Mouse (Mus musculus): ENCODE results near the gene Clec16a. TPM values are rescaled to one million over a fixed set of nuclear protein-coding genes. Genes with fewer than 3 reads are reported as not detected.
A peak's percentile ranks its signal among the peaks of the same experiment; 100 is the strongest.

Gene Clec16a
- total and polyA plus RNA-seq, 3 experiments, result 20.0 to 24.2 (median 20.5) TPM

DNA sequence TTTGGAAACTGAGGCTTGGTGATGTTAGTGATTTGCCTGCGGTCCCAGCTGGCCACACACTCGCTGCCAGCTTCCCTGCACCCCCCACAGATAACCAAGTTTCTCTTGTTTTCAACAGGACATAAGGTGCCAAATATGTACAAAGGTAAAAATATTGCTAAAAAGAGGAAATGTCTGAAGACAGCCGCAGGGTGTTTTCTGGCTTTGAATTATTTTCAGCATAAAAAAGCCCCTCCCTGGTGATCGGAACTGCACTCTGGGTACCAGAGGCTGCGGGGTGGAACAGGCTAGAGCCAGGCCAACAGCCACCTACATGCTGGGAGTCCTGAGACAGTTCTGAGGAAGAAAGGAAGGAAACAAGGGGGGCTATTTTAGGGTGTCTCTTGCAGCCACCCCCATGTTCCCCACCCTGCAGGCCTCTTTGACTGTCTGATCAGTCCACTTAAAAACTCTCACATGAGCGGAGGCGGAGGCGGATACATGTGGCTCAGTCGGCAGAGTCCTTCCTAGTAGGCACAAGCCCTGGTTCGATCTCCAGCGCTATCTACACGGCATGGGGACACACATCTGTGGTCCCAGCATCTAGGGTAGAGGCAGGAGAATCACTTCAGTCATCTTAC lies 29.1 kb upstream of the Clec16a start:
- in situ Hi-C loops (cut with MboI; ENCODE audit: low pct_ligation_motif_present, low pct_unique_long_range_greater_than_20kb, low sequenced_read_pairs), result loop anchor here (5.0 kb wide), 2 partner anchors 99 to 239 kb away; no protein-coding TSS in a partner anchor
- H3K4me1 ChIP-seq (ENCODE audit: control insufficient read depth in 1 of 2, insufficient read depth in 2 of 2), result peaks cover 17 to 87% of the 10 kb centered on the region in 2 experiments
- dilution Hi-C loops (cut with MboI; ENCODE audit: extremely low pct_ligation_motif_present, extremely low pct_unique_long_range_greater_than_20kb, low sequenced_read_pairs), result no loop called here
- H3K79me2 ChIP-seq (replicated peaks; ENCODE audit: control insufficient read depth, extremely low read depth, insufficient read depth, poor library complexity, severe bottlenecking), result no peaks in the 10 kb centered on the region
- peak; percentile 88 for DNase-seq (ENCODE audit: extremely low read depth)
- H3K9ac ChIP-seq (ENCODE audit: insufficient read depth, low read depth), result no peak overlapping the region
- peak overlapping the region; percentile 70 for H3K27ac ChIP-seq (ENCODE audit: insufficient read depth, low read depth)
- TF ChIP-seq IRF4 (IDR thresholded peaks at IDR 0.05; ENCODE audit: low read depth, low read length), result peak; percentile 45; the same call in 1 of the 2 replicates
- no peak for TF ChIP-seq E2F4 (IDR thresholded peaks at IDR 0.05; ENCODE audit: insufficient replicate concordance, low read depth, low read length)
- TF ChIP-seq TBP (conservative IDR thresholded peaks at IDR 0.05; ENCODE audit: low read depth, low read length), result 0 out of 2 replicates have a peak, but pooled peaks have one; percentile 37
- TF ChIP-seq KAT2A (IDR thresholded peaks at IDR 0.05; ENCODE audit: insufficient replicate concordance, low read length), result no peak
- TF ChIP-seq MEF2A (IDR thresholded peaks at IDR 0.05; ENCODE audit: borderline replicate concordance, low read depth, low read length), result peak; percentile 94
- TF ChIP-seq MAZ (IDR thresholded peaks at IDR 0.05; ENCODE audit: low read depth, low read length), result no peak
- peak; percentile 48; the same call in 1 of the 2 replicates for TF ChIP-seq TCF12 (IDR thresholded peaks at IDR 0.05; ENCODE audit: low read depth, low read length)
- TF ChIP-seq JUND (conservative IDR thresholded peaks at IDR 0.05; ENCODE audit: low read depth, low read length), result no peak
- peak; percentile 21; the same call in 1 of the 2 replicates for TF ChIP-seq POLR2A (IDR thresholded peaks at IDR 0.05; ENCODE audit: low read depth, low read length)
- TF ChIP-seq ELF1 (IDR thresholded peaks at IDR 0.05; ENCODE audit: low read depth, low read length), result no peak; the same call in 1 of the 2 replicates
- TF ChIP-seq RCOR1 (conservative IDR thresholded peaks at IDR 0.05; ENCODE audit: low read depth, low read length), result no peak
- TF ChIP-seq POLR2AphosphoS2 (IDR thresholded peaks at IDR 0.05; ENCODE audit: low read depth, low read length), result no peak
- no peak for TF ChIP-seq PAX5 (IDR thresholded peaks at IDR 0.05; ENCODE audit: low read length)
- no peak for TF ChIP-seq ZNF384 (IDR thresholded peaks at IDR 0.05; ENCODE audit: low read depth, low read length)
- no peak for TF ChIP-seq HCFC1 (IDR thresholded peaks at IDR 0.05; ENCODE audit: low read depth, low read length)
- no peak for TF ChIP-seq CHD2 (IDR thresholded peaks at IDR 0.05; ENCODE audit: low read length)
- TF ChIP-seq EP300 (IDR thresholded peaks at IDR 0.05; ENCODE audit: low read length), result peak; percentile 68; the same call in 1 of the 2 replicates
- 0 out of 2 replicates have a peak, but pooled peaks have one; percentile 2 for TF ChIP-seq SIN3A (IDR thresholded peaks at IDR 0.05; ENCODE audit: low read length)
- TF ChIP-seq ZC3H11A (IDR thresholded peaks at IDR 0.05; ENCODE audit: low read depth, low read length), result no peak
- no peak for TF ChIP-seq MXI1 (IDR thresholded peaks at IDR 0.05; ENCODE audit: low read depth, low read length)
- no peak for TF ChIP-seq CHD1 (IDR thresholded peaks at IDR 0.05; ENCODE audit: low read depth, low read length)
- TF ChIP-seq MYC (IDR thresholded peaks at IDR 0.05; ENCODE audit: low read depth, low read length), result no peak
- TF ChIP-seq UBTF (IDR thresholded peaks at IDR 0.05; ENCODE audit: low read depth, low read length), result no peak
- TF ChIP-seq ETS1 (conservative IDR thresholded peaks at IDR 0.05; ENCODE audit: low read depth, low read length), result peak; percentile 93
- TF ChIP-seq USF2 (conservative IDR thresholded peaks at IDR 0.05; ENCODE audit: low read depth, low read length), result no peak
- peak; percentile 15; the same call in 1 of the 2 replicates for TF ChIP-seq NELFE (IDR thresholded peaks at IDR 0.05; ENCODE audit: low read depth, low read length)
- TF ChIP-seq CTCF (conservative IDR thresholded peaks at IDR 0.05 in 1 of 2, IDR thresholded peaks at IDR 0.05 in 1 of 2; ENCODE audit: low read depth in 2 of 2, low read length in 2 of 2), result no peak
- TF ChIP-seq BHLHE40 (IDR thresholded peaks at IDR 0.05; ENCODE audit: low read depth, low read length), result peak; percentile 46
- no peak for TF ChIP-seq NRF1 (IDR thresholded peaks at IDR 0.05; ENCODE audit: low read depth, low read length)
- TF ChIP-seq GABPA (IDR thresholded peaks at IDR 0.05; ENCODE audit: insufficient replicate concordance, low read depth, low read length), result no peak
- TF ChIP-seq SMC3 (IDR thresholded peaks at IDR 0.05; ENCODE audit: low read depth, low read length), result no peak
- TF ChIP-seq ZKSCAN1 (IDR thresholded peaks at IDR 0.05; ENCODE audit: borderline replicate concordance, low read depth, low read length), result no peak
- TF ChIP-seq USF1 (IDR thresholded peaks at IDR 0.05; ENCODE audit: low read depth, low read length), result no peak
- TF ChIP-seq JUN (IDR thresholded peaks at IDR 0.05; ENCODE audit: insufficient read depth, low read depth, low read length), result no peak
- TF ChIP-seq RAD21 (IDR thresholded peaks at IDR 0.05; ENCODE audit: low read depth, low read length), result no peak
- no peak for TF ChIP-seq MAFK (IDR thresholded peaks at IDR 0.05; ENCODE audit: insufficient replicate concordance, low read length)
- 0 out of 2 replicates have a peak, but pooled peaks have one; percentile 52 for TF ChIP-seq MAX (IDR thresholded peaks at IDR 0.05; ENCODE audit: low read length)
- TF ChIP-seq ZMIZ1 (IDR thresholded peaks at IDR 0.05; ENCODE audit: low read depth, low read length), result peak; percentile 45; the same call in 1 of the 2 replicates
- H3K9me3 ChIP-seq (replicated peaks; ENCODE audit: low read length), result no peaks in the 10 kb centered on the region
- H3K27me3 ChIP-seq (replicated peaks), result no peaks in the 10 kb centered on the region
- H3K4me3 ChIP-seq (replicated peaks in 1 of 3; ENCODE audit: low read depth in 2 of 3, low read length in 2 of 3, poor library complexity in 1 of 3), result no peak overlapping the region
- 0 out of 2 replicates have a peak overlapping the region, but pooled peaks have one; percentile 21 for H3K4me2 ChIP-seq (ENCODE audit: insufficient read depth, low read depth, poor library complexity, severe bottlenecking)
- H3K36me3 ChIP-seq (replicated peaks in 1 of 2; ENCODE audit: control insufficient read depth in 1 of 2, insufficient read depth in 1 of 2, low read length in 1 of 2), result peaks cover 40 to 89% of the 10 kb centered on the region in 2 experiments
